Mouse (Mus musculus): ENCODE data around the gene Olfr1532-ps1.
"Not testable (repeated sequence)": the region's sequence is repeated elsewhere in the genome, so short reads cannot be mapped to it uniquely, and the experiment has no call there.

The Olfr1532-ps1 gene

GRCm38 (mm10) chr7:106907676-106908075 lies at the start of gene Olfr1532-ps1:
Olfr1532-ps1 (plus strand) TSS chr7:106908001.
- DNase-seq (ENCODE audit: low spot score in 2 of 2) = no peak

- DNase-seq (ENCODE audit: low spot score in 2 of 2) = no peak
These were observed 44.9 kb upstream of the Olfr1532-ps1 start, which contains the start of gene Olfr704 for GRCm38 (mm10) chr7:106862885-106863284. Olfr704 (plus strand) TSS chr7:106863185.

- no peak for DNase-seq (ENCODE audit: low spot score in 2 of 2)
These were observed 31.0 kb upstream of the Olfr1532-ps1 start, which contains the start of gene Olfr705 for GRCm38 (mm10) chr7:106876791-106877190. Olfr705 (minus strand) TSS chr7:106876891.

GRCm38 (mm10) chr7:106888062-106888461 lies 19.7 kb upstream of the Olfr1532-ps1 start, which contains the start of gene Olfr706:
Olfr706 (minus strand) TSS chr7:106888162.
- no peak for DNase-seq (ENCODE audit: low spot score in 2 of 2)

GRCm38 (mm10) chr7:106901141-106901540 lies 6.7 kb upstream of the Olfr1532-ps1 start, which contains the start of gene Olfr707:
Olfr707 (minus strand) TSS chr7:106901241.
- DNase-seq (ENCODE audit: low spot score in 2 of 2) = not testable (repeated sequence)

GRCm38 (mm10) chr7:106920961-106921360 lies 13.2 kb downstream of the Olfr1532-ps1 start:
- DNase-seq (ENCODE audit: low spot score in 2 of 2) = peak; percentile 16 to 69

GRCm38 (mm10) chr7:106932119-106932518 lies 24.3 kb downstream of the Olfr1532-ps1 start, which contains the start of gene Olfr709-ps1:
Olfr709-ps1 (minus strand) TSS chr7:106932219.
- DNase-seq (ENCODE audit: low spot score in 2 of 2) = no peak

- no peak for DNase-seq (ENCODE audit: low spot score in 2 of 2)
These were observed 40.4 kb downstream of the Olfr1532-ps1 start, which contains the start of gene Olfr710 for GRCm38 (mm10) chr7:106948212-106948611. Olfr710 (minus strand) TSS chr7:106948312.

- no peak for DNase-seq (ENCODE audit: low spot score in 2 of 2)
These were observed 56.0 kb downstream of the Olfr1532-ps1 start, which contains the start of gene Olfr6 for GRCm38 (mm10) chr7:106963837-106964236. Olfr6 (minus strand) TSS chr7:106963937.

All from spleen, postnatal 4 days (tissue).